Mouse (Mus musculus): ENCODE measurements around the gene Irs3. TPM values are rescaled to one million over a fixed set of nuclear protein-coding genes. Genes with fewer than 3 reads are reported as not detected.

Irs3 gene
- total RNA-seq (2015) (not detected in 2 replicates), total RNA-seq (2017) (not detected in 2 replicates)

DNA sequence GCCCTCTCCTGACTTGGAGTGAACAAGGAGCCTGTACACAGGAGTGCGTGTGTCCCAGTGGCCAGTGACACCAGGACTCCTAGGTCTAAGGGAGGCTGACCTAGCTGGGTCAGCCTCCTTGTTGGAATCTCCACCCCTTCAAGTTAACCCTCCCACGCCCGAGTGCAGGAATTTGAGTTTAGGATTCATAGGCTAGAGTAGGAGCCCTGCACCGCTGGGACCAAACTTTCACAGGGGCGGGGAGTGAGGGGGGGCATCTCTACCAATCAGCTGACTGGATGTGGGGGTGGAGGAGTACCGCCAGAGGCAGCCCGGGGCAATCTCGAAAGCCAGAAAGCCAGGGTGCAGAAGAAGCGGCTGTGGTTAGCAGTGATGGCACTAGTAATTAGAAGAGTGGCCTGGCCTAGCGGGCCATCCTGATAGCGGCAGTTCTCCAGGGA, at the start of gene Irs3:
Gene Irs3, minus strand, starts transcription at position 63 of the 440 bp plus-strand sequence.
- ATAC-seq (ENCODE audit: poor library complexity, severe bottlenecking), result 0 out of 2 replicates have a peak, but pooled peaks have one; percentile 9

DNA sequence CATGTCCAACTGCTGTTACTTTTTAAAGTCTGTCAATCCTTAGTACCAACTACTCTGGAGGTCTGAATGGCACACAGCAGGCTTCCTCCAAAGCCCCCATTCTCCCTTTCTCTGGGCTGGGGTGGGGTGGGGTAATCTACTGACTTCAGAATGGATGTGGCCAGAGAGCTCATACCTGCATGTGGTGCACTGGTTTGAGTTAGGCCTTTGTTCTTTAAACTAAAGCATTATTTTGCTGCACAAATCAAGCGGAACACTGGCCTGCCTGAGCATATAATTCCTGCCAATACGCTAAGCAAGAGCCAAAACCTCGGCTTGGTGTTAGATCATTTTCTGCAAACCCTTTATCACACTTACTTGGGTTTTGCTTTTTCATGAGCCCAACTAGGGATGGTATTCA, 49.3 kb upstream of the Irs3 start:
- ATAC-seq (ENCODE audit: poor library complexity, severe bottlenecking), result no peak

DNA sequence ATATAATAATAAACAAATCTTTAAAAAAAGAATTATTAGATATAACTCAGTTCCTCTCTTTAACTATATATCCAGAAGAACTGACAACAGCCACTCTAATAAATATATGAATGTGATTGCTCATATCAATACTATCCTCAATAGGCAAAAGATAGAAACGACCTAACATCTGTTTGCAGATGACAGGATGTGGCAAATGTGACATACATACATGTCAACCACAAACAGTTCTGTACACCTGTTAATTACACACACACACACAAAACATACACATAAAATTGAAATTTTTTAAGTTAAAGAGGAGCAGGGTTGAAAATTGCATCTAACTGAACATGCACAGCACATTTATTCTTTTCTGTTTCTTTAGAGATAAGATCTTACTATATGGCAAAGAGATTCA, 46.4 kb upstream of the Irs3 start:
- no peak for ATAC-seq (ENCODE audit: poor library complexity, severe bottlenecking)

DNA sequence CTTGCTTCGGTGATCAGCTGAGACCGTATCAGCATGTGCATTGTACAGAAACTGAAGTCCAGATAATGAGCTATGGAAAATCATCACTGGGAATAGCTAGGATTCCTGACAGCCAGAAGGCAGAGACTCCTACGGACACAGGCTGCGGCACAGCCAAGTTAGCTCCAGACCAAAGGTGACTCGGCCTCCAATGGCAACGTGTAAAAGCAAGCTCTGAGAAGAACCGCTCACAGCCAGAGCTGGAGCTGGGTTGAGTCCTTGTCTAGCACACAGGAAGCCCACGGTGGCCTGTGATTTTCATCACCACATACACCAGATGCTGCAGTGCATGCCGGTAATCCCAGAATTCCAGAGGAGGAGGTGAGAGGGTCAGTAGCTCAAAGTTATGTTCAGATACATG, 45.0 kb upstream of the Irs3 start:
- ATAC-seq (ENCODE audit: poor library complexity, severe bottlenecking), result no peak

DNA sequence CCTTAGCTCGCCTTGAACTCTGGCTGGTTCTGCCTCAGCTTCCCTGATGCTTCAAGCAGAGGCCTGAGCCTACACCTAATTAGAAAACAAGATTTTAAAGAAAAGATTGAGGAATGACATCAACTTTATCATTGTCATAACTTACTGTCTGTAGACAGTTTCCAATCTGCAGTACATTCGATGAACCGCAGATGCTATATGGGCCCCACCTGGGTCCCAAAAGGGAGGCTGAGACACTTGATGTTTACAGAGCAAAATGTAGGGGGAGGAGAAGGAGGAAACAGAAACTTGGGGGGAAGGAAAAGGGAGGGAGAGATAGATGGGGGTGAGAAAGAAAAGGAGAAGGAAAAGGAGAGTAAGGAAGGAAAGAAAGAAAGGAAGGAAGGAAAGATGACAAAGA, 44.5 kb upstream of the Irs3 start:
- ATAC-seq (ENCODE audit: poor library complexity, severe bottlenecking), result no peak

DNA sequence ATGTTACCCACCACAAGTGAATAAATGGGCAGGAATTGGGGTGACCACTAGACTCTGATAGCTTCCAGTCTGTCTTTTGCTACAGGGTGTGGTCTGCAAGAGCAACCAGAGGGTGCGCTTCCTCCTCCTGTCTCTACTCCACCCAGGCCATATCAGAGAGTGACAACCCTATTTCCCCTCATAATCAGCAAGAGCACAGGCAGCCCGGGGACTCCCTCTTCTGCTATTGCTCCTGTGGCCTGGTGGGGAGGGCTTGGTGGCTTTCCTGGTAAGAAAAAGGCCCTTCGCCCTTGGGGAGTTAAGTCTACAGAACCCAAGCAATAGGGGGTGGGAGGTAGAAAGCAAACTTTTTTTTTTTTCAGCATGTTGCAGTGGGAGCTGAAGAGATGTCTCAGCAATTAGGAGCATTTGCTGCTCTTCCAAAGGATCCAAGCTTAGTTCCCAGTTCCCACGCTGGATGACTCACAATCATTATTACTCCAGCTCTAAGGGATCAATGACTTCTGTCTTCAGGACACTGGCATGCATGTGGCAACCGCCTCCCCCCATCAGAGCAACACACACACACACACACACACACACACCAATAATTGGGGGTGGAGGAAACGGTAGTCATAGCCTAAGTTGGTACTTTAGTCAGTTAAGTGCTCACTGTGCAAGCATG, 40.7 kb upstream of the Irs3 start:
- peak; percentile 63 for ATAC-seq (ENCODE audit: poor library complexity, severe bottlenecking)

DNA sequence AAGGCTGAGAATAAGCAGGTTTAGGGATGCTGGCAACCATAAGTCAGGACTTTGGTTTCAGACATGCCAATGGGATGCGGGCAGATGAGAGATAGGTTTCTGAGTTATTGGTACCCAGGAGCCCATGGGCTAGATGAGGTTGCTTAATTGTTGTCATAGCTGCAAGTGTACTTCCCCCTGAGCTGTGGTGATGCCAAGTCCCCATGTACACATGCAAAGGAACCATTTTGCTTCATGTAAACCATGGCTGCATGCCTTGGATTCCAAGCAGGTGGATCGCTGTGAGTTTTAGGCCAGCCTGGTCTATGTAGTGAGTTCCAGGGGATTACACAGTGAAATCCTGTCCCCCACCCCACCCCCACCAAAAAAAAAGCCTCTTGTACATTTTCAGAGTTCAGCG, 40.1 kb upstream of the Irs3 start:
- peak; percentile 37 for ATAC-seq (ENCODE audit: poor library complexity, severe bottlenecking)

DNA sequence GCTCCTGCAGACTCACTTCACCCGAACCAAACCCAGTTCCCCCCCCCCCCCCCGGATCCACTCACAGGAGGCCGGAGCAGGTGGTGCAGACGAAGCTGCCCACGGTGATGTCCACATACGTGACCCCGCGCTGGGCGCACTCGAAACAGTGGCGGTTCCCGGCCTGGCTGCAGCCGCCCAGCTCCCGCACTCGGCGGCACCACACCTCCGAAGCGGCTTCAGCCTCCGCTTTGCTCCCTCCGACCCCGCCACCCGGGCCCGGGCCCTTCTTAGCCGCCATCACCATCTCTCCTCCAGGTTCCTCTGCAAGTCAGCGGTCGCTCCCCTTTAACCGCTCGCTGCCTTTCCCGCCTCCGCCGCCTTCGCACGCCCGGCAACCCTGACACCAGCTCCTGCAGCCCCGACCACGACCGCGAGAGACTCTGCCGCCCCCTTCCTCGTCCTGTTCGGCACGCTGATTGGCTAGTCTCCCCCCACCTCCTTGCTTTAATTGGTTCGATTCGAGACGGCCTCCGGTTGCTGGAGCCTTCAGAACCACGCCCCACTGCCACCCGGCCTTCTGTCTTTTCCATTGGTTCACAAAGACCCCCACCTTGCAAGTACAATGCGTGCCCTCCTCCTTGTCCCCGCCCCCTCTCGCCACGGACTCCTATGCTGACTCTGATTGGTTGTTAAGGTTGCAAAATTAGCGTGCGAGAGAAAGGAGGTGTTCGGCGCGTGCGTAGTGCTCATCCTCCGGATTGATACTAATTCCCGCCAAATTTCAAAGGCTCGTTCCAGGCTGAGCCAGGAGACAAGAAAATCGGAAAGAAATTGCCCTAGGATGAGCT, 39.0 kb upstream of the Irs3 start, which contains the start of gene Agfg2:
Gene Agfg2, minus strand, starts transcription at position 433 of the 830 bp plus-strand sequence.
- peak; percentile 92 for ATAC-seq (ENCODE audit: poor library complexity, severe bottlenecking)

DNA sequence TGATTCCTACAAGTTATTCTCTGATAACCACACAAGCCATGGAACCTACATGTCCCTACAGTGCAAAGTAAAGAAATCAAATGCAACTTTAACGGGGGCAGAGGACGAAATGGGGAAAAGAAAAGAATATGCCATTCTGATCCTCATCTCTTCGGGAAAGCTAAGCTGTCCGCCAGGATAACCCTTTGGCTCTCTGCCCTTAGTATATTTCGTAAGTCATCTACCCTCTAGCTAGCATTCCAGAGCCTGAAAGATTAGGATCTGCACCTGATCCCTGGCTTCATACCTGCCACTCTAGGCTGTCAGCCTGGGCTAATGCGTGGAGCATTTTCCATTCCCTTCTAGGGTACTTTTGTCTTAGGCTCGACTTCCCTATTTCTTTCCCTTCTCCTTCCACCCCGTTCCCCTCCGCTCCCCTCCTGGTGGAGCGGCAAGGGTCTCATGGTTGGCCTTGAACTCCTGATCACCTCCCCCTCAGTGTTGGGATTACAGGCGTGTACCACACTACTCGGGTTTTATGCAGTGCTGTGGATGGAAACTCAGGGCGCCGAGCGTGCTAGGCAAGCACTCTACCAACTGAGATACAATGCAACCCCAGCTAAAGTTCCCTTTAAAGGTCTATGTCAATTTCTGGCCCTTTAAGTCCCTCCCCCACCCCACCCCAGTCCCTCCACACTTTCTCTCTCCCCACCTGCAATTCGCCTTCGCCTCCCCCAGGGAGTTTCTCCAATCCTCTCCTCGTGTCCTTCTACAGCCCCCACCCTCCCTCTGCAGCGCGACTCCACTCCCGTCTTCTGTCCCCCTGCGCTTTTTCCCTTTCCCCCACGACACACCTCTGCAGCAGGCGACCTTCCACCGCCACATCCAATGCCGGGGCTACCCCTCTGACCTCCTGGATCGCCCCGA, 38.1 kb upstream of the Irs3 start:
- ATAC-seq (ENCODE audit: poor library complexity, severe bottlenecking), result no peak

DNA sequence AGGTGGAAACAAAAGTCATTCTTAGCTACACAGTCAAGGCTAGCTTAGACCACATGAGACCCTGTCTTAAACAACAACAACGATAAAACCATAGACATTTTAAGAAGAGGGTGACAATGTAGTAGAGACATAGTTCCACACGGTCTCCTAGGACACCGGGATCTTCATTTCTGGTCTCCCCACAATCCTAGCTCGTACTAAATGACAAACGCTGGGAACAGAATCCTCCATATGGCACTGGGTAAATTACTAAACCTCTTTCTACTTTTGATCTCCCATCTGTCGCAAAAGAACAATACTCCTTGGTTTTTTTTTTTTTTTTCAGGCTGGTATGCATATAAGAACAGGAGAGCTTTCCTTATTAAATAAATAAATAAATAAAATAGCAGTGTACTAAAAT, 37.0 kb upstream of the Irs3 start:
- no peak for ATAC-seq (ENCODE audit: poor library complexity, severe bottlenecking)

DNA sequence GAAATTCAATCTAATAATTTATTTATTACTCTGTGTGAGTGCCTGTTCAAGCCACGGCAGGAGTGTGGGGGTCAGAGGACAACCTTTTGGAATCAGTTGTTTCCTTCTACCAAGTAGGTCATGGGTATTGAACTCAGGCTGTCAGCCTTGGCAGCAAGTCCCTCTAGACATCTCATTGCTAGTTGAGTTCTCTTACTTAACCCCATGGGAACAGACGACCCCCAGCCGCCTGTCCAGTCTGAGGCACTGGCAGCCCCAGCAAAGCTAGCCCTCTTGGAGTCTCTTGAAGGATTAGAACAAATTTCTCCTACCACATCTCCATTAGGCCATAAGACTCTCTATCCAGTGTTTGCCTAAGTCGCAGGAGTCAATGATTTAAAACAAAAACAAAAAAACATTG, 34.2 kb upstream of the Irs3 start:
- ATAC-seq (ENCODE audit: poor library complexity, severe bottlenecking), result no peak

DNA sequence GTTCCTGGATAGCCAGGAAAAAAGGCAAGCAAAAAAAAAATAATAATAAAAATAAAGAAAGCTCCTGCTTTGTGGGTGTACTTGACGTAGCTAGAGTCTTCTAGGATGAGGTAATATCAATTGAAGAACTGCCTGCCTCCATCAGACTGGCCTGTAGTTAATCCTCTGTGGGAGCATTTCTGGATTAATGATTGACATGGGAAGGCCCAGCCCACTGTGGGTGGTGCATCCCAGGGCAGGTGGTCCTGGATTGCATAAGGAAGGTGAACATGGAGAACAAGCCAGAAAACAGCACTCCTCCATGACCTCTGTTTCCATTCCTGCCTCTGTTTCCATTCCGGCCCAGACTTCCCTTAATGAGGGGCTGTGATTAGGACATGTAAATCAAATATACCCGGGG, 33.2 kb upstream of the Irs3 start:
- ATAC-seq (ENCODE audit: poor library complexity, severe bottlenecking), result no peak

DNA sequence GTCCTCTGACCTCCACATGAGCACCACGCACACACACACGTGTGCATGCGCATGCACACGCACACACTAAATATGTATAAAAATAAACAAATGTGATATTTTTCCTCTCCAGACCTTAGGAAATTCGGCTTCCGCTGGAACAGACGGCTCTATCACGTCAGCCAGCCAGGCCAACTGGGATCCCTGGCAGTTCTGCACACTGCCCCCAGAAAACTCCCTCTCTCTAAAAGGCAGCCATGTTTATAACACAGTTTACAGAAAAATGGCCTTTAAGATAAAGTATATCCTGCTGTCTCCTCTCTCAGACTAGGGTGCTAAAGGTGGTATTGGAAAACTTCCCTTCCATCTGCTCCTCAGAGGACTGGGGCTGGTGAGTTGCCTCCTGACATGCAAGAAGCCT, 32.3 kb upstream of the Irs3 start:
- ATAC-seq (ENCODE audit: poor library complexity, severe bottlenecking), result no peak

DNA sequence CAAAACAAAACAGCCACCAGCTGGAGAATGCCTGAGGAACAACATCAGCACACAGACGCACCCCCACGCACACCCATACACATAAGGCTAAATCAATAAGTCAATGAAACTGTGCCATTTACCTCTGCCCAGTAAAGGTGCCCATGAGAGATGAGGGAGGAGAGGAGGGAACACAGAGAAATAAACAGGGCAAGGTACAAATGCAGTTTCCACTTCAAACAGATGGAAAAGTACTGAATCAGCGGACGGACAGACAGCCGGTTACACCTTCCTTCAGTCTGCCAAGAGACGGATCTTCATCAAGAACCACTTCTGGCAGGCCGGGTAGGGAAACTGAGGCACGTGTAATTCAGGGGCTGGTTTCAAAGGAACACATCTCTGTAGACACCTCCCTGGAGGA, 29.3 kb upstream of the Irs3 start:
- ATAC-seq (ENCODE audit: poor library complexity, severe bottlenecking), result no peak

DNA sequence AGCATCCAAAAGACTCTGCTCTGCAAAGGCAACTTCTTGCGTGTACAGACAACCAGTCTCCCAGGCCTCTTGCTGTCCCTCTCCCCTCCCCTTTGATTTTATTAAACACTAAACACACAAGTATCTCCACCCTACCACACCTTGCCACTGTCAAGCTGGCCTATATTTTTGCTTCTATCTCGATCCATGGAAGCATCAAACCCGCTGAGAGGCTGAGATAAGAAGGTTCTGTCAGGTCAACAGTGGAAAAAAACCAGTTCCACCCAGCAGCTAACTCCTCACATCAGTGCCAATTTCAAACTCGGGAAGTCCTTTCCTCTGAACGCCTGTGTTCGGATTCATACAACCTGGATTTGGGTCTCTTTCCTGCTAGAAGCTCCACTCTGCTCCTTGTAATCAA, 27.5 kb upstream of the Irs3 start:
- no peak for ATAC-seq (ENCODE audit: poor library complexity, severe bottlenecking)

DNA sequence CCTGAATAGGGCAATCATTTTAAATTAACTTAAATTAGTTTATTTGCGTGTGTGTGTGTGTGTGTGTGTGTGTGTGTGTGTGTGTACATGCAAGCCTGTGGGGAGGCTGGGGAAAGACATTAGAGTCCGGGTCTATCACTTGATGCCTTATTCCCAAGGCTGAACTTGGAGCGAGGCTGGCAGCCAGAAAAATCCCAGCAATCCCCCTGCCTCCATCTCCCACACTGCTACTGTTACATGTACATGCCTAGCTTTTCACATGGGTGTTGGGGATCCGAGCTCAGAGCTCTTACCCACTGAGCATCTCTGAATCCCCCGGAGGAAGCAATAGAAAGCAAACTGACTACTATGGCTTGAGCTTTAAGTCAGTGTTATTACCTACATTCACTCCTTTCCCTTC, 26.8 kb upstream of the Irs3 start:
- no peak for ATAC-seq (ENCODE audit: poor library complexity, severe bottlenecking)

DNA sequence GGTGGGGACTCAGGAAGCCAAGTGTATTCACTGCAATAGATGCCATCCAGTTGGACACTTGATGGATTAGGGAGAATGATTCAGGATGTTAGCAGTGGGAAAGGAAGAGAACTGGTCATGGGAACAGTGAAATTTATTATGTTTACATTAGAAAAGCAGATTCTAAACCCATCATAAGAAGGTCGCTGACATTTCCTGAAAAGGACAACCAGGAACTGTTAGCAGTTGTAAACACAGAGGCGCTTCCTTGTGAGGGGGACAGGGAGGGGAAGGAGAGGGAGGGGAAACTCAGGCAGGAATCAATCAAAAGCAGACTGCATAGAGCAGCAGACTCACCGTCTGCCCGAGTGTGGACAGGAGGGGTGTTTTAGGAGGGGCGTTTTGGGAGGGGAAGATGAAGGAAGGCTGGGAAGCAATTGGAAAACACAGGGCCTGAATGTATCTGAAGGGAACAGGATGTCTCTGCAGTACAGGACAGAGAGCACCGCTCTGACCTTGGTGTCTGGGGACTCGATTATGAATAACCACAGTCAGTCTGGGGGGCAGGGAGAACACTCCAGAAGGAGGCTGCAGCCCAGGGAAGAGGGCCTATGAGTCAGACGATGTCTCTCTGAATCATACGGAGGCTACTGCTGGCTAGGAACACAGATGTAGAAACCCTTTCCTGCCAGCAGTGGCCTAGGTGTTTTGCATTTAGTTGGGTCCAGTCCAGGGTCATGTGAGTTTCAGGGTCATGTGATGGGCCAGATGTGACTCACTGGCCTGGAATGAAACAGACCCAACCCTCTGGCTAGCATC, 26.1 kb upstream of the Irs3 start:
- peak; percentile 38 for ATAC-seq (ENCODE audit: poor library complexity, severe bottlenecking)

DNA sequence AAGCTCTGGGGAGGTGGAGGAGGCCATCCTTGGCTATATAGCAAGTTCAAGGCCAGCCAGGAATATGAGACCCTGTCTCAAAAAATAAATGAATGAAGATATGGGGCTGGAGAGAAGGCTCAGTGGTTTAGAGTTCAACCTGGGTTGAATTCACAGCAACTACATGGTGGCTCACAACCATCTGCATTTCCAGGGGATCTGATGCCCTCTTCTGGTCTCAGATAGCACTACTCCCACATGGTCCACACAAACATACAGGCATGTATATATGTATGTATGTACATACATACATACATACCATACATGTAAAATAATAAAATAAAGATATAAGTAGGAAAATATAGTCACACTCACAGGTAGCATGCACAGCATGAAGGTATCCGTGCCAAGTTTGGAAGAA, 24.7 kb upstream of the Irs3 start:
- ATAC-seq (ENCODE audit: poor library complexity, severe bottlenecking), result peak; percentile 67

DNA sequence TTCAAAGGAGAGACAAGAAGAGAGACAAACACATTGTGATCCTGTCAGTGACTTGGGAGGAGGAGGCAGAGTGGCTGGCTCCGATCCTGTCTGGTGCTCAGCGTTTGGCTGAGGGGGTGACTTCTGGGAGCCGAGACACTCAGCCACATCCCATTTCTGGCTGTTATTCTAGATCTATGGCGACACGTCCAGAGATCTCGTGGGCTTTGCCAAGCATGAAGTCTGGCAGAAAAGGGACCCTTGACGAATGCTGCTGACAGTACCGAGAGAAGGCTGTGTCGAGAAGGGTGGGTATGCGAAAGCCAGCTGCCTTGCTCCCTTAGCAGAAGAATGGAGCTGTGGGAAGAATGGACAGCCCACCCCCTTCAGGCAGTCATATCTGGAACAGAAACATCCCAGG, 23.5 kb upstream of the Irs3 start:
- ATAC-seq (ENCODE audit: poor library complexity, severe bottlenecking), result no peak

DNA sequence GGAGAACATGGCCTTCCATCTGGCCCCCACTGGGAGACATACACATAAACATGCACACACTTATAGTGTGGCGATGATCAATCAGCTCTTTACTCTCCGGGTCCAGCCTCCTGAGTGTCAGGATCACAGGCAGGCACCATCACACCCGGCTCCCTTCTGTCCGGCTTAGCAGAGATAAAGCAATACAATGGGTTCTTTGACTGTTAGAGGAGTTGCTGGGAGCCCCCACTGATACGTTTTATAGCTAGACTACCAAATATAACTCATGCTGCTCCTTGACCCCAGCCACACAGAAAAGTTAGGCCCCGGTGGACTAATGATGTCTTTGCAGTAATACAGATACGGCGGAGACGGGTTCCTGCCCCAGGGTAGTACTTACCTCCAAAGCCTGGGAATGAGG, 17.5 kb upstream of the Irs3 start:
- no peak for ATAC-seq (ENCODE audit: poor library complexity, severe bottlenecking)
